Mouse (Mus musculus) layer of hippocampus, adult 11-12 months (tissue): ENCODE data around the gene Desi1.

Experiments
- DNase-seq: peaks from one replicate; pipeline ENCODE4 v3.0.0; 2022; ENCODE audit warnings: low spot score

Desi1 gene

GRCm38 (mm10) chr15:82033762-82034161 is at the start of gene Desi1:
Desi1 (minus strand) TSS chr15:82033862.
- no peak for DNase-seq

GRCm38 (mm10) chr15:82081161-82081560 is 47.5 kb upstream of the Desi1 start:
- peak; percentile 70 for DNase-seq

GRCm38 (mm10) chr15:82079883-82080282 is 46.2 kb upstream of the Desi1 start:
- DNase-seq, result no peak

GRCm38 (mm10) chr15:82073490-82073889 is 39.8 kb upstream of the Desi1 start:
- DNase-seq, result no peak

- no peak for DNase-seq
Observed at GRCm38 (mm10) chr15:82071816-82072469, 38.3 kb upstream of the Desi1 start.

GRCm38 (mm10) chr15:82069898-82070297 is 36.2 kb upstream of the Desi1 start, which contains the start of gene Mei1:
Mei1 (plus strand) TSS chr15:82069996.
- no peak for DNase-seq

GRCm38 (mm10) chr15:82065511-82065910 is 31.8 kb upstream of the Desi1 start:
- DNase-seq, result peak; percentile 90

- no peak for DNase-seq
Observed at GRCm38 (mm10) chr15:82063909-82064308, 30.2 kb upstream of the Desi1 start.

- DNase-seq, result no peak
Observed at GRCm38 (mm10) chr15:82058719-82059201, 25.1 kb upstream of the Desi1 start, which contains the start of gene 4930407I10Rik. 4930407I10Rik (plus strand) TSS chr15:82059151.

GRCm38 (mm10) chr15:82052544-82052943 is 18.9 kb upstream of the Desi1 start:
- no peak for DNase-seq

- DNase-seq, result peak; percentile 91
Observed at GRCm38 (mm10) chr15:82047080-82047883, 13.6 kb upstream of the Desi1 start, which contains the start of gene Snu13. Snu13 (minus strand) TSS chr15:82047598.

- peak; percentile 32 for DNase-seq
Observed at GRCm38 (mm10) chr15:82046246-82046891, 12.7 kb upstream of the Desi1 start.

- DNase-seq, result no peak
Observed at GRCm38 (mm10) chr15:82044166-82044784, 10.6 kb upstream of the Desi1 start.

- DNase-seq, result peak; percentile 62
Observed at GRCm38 (mm10) chr15:82040650-82041049, 7.0 kb upstream of the Desi1 start.

- no peak for DNase-seq
Observed at GRCm38 (mm10) chr15:82035904-82036689, 2.4 kb upstream of the Desi1 start.

GRCm38 (mm10) chr15:82032386-82032785 is 1.3 kb downstream of the Desi1 start:
- DNase-seq, result no peak

- no peak for DNase-seq
Observed at GRCm38 (mm10) chr15:82027726-82028125, 5.9 kb downstream of the Desi1 start.

GRCm38 (mm10) chr15:82027276-82027675 is 6.4 kb downstream of the Desi1 start:
- no peak for DNase-seq

GRCm38 (mm10) chr15:82023965-82024635 is 9.6 kb downstream of the Desi1 start:
- no peak for DNase-seq

- no peak for DNase-seq
Observed at GRCm38 (mm10) chr15:82022535-82023088, 11.1 kb downstream of the Desi1 start.
